Mouse (Mus musculus): ENCODE measurements at regions not wholly inside any gene's neighbourhood (a gene's known extent, or its start where the extent isn't known, plus 50 kb on each side); places are given as distances from the start of the nearest gene placed in this dataset.

DNA sequence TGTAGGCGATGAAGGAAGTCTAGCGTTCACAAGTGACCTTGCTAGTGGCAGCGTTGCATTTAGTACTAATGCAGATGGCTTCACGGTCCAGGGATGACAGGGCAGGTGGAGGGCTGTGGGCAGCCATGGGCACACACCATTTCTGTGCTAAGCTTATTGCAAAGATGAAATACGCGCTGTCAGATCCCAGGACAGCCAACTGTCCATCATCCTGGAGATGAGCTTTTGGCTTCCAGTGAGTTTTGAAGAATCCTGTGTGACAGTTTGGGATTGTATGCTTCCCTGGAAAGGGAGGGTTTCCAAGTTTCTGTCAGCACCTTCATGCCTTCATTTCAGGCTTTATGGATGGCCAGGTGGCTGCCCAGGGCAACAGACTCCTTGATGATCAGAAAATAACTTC lies 547.9 kb upstream of the Fam19a5 start:
- no peak for TF ChIP-seq POLR2A (IDR thresholded peaks at IDR 0.05; ENCODE audit: control insufficient read depth, extremely low read depth, insufficient read depth, low read length, poor library complexity)
- TF ChIP-seq CTCF (IDR thresholded peaks at IDR 0.05; ENCODE audit: borderline replicate concordance, control insufficient read depth, extremely low read depth, insufficient read depth, low read length, poor library complexity), result no peak

Data from thymus, adult 2 months (tissue).